Mouse (Mus musculus) lung, adult 10 weeks (tissue): ENCODE data around the gene Gtdc1. TPM values are rescaled to one million over a fixed set of nuclear protein-coding genes. Genes with fewer than 3 reads are reported as not detected.

Experiments
- polyA plus RNA-seq: library from polyadenylated mRNA; stranded (reverse); fragments of 350-450 nt; fragmentation: Illumina TruSeq; extraction: RNeasy Lipid Tissue Mini Kit (QIAGEN cat#74804); gene quantifications from one replicate; pipeline ENCODE4 v1.2.3, GENCODE M21; 2014; ENCODE audit warnings: low read depth, low replicate concordance; ENCODE audit not compliant: insufficient read depth

Gtdc1 gene
- polyA plus RNA-seq = 6.3 TPM

DNA sequence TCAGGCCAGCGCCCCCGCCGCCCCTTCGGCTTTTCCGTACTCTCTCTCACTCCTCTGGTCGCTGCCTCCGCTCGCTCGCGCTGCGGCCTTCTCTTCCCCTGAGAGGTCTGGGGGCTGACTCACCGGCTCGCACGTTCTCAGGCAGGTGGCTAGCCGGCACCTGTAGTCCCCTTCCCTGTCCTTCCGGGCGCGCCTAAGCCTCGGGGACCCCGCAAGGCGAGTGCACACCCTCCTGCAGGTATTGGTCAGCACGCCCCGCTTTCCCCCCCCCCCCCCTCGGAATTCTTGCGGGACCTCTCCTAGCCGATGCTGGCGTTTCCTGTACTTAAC, at the start of gene Gtdc1:
Gene Gtdc1, minus strand, starts transcription at position 176 of the 330 bp plus-strand sequence.

Other genes starting within 250 kb of the Gtdc1 start
- gene Zeb2, start 189.7 kb upstream of the Gtdc1 start, polyA plus RNA-seq = 12.7 TPM